Mouse (Mus musculus) gastrocnemius, postnatal 10 days (tissue): ENCODE measurements around the gene Ppp1r16b. TPM values are rescaled to one million over a fixed set of nuclear protein-coding genes. Genes with fewer than 3 reads are reported as not detected.

ENCODE experiments used
- DNase-seq: peaks from one replicate; pipeline ENCODE4 v3.0.0; 2021; ENCODE audit warnings: mixed read lengths
- total RNA-seq, 2 experiments: library from RNA; stranded (reverse); gene quantifications; 2 replicates each; pipeline ENCODE4 v1.2.3; 2021

The Ppp1r16b gene
- total RNA-seq, 2 experiments from 2014 or later, result 8.3 to 9.0 TPM

DNA sequence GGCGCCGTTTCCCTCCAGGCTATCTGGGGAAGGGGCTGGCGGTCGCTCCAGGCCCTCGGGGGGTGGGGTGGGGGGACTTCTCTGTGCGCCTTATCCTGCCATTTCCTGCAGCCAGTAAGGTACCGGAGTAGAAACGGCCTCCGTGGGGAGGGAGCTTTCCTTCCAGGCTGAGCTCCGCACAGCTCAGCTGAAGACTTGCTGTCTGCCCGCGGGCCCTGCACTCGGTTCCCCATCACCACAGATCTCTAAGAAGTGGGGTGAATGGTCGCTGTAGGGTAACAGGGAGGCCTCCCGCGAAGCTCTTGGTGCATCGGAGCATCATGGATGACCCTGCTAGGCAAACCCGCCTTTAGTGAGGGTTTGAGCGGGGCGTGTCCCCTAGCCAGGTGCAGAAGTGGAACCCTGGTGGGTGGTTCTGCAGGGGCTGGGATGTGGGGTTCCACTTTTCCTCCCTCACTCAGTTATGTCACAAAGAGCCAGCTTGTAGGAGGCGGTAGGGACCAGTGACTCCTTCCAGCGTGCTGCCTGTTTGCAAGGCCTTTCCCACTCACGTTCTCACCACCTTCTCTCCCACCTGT is 3.3 kb downstream of the Ppp1r16b start:
- DNase-seq, result no peak

DNA sequence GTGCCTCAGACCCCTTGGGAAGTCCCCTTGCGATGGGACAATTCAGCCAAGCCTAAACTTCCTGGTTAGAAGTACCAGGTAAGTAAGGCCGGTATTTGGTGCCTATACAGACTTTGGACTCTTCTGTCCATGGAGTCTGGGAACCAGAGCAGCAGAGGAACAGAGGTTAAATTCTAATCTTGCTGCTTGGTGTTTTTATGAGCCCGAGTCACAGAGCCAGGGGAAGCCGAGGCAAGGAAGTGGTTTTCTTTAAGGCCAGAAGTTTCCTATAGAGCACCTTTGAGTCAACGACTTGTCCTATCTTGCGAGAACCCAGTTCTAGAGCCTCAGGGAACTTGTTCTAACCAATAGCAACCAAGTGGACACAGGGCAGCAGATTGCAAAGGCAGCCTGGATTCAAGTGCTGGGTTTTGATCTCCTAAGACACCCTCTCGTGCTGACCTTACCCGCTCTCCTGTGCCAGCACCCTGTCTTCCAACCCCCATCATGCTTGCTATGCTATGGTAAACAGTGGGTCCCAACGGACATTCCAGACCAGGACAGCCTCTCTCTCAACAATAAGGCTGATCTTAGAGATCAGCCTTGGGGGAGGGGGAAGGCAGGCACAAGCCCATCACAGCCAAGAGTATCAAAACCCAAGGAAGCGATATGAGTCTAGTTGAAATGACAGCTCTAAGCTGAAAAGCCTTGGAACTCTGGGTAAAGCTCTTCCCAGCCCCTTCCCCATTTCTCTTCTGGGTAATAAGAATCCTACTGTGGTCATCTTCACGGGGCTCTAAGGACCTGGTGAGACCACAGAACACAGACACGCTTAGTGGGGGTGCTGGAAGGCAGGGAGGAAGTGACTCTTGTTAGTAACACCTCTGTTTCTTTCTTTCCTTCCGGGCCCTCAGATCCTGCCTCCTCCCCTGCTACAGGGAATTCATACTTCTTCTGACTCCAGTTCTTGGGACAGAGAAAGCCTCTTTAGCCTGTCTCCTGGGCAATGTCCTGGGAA is 4.3 kb downstream of the Ppp1r16b start:
- DNase-seq, result no peak

DNA sequence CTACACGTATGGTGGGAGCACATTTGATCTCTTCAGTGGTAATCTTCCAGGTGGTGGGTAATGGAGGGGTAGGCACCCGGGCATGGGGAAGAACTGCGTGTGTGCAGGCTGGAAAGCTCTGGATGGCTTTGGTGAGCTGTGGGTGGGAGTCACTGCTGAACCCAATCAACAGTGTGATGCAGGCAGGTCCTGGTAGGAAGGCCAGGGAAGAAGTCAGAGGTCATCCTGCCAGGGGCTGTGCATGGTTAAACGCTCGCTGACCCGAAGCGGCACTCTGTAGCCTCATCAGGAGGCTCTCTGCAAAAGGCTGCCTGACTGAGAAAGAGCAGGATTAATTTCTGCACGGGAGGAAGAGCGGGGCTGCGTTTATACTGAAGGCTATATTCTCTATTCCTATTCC is 5.4 kb downstream of the Ppp1r16b start:
- no peak for DNase-seq

DNA sequence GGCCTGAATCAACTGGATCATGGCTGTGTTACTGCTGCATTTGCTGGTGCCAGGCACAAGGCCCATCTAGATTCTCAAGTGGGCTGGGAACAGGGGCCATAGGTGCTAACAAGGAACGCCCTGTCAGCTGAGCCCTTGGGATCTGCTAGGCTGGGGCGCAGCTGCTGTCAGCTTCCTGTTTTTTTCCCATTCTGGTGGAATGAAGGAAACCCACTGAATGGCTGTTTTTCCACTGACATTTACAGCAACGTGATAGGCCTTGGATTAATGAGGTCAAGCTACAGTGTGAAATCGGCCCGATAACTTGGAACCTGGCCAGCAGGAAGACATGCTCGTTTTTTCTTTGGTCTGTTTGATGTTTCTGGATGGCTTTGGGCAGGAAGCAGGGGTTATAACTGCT is 7.6 kb downstream of the Ppp1r16b start:
- peak; percentile 36 for DNase-seq

DNA sequence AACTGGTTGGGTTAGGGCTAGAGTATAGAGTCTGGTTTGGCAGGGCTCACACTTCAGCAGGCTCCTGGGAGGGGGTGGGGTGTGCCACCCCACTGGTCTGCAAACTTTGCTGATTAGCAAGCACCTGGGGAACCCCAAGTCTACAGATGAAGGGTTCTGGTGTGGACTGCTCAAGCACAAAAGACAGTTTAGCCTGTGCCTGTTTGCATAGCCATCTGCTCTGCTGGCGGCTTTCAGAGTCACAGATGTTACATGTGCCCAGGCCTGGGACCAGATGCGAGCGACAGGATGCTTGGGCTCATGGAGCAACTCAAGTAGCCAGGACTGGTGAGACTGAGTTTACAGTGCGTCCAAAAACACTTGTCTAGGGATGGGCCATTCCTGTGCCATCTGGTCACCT is 8.3 kb downstream of the Ppp1r16b start:
- DNase-seq, result no peak

DNA sequence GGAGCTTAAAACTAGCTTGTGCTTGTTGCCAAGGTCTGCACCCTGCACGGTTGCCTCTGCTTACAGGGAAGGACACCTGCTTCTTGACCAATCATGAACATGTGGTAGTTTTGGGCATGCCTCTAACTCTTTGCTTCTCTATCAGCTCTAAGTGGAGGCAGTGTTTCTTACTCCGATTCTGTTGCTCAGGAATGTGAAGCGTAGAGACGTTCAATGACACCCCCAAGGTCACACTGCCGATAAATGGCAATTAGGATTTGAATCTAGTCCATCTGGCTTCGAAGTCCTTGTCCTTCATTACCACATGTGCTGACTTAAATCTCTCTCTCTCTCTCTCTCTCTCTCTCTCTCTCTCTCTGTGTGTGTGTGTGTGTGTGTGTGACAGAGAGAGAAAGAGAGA is 8.9 kb downstream of the Ppp1r16b start:
- DNase-seq, result no peak

DNA sequence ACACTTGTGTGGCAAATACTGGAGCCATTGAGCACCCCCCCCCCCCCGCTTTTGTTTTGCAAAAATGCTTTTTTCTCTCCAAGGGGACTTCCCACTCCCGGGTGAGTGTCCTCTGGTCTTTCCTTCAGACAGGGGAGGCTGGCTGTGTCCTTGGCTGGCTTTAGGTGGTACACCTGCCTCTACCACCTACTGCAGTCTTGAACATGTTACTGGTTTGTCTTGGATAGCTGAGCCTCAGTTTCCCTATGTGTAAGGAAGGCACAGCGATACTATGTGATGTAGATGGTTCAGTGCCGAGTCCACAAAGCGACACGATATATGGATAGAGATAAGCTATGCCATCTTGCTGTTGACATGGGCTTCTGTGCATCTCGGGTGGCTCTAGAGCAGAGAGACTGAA is 9.6 kb downstream of the Ppp1r16b start:
- DNase-seq, result no peak

DNA sequence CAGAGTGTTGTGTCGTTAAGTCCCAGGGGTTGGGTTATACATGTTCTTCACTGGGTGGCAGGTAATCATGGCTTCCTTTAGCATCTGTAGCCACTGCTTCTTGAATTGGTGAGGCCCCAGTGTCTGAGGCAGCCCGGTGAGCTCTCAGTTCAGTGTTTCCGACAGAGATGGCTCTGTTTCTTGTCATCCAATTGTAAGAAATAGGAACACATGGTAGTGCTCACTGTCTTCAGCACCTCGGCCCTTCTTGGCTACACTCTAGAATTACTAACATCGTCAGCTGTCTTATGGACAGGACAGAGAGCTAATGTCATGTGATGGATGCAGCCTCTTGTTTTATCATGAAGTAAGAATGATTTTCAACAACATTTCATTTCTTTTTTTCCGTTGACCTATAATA is 10.0 kb downstream of the Ppp1r16b start:
- no peak for DNase-seq

DNA sequence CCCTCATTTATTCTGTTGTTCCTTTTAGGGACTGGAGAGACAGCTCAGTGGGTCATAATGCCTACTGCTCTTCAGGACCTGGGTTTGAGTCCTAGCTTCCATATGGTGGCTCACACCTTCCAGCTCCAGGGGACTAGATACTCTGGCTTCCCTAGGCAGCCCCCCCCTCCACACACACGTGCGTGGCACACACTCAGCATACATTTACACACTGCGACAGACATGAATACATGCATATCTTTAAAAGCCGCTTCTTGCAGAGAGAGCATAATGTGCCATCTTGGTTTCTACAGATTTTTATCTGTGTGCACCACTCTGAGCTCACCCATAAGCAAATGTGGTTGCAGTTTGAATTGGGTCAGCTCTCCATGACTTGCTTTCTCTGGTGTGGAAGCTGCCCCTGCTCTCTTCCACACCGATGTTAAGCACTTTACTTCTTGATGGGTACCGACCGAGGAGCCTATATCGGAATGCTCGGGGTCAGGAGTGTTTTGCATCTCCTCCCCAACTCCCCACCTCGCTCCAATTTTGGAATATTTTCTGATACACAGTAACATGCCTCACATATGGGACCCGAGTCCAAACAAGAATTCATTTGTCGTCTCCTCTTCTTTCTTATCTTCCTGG is 10.8 kb downstream of the Ppp1r16b start:
- DNase-seq, result no peak

DNA sequence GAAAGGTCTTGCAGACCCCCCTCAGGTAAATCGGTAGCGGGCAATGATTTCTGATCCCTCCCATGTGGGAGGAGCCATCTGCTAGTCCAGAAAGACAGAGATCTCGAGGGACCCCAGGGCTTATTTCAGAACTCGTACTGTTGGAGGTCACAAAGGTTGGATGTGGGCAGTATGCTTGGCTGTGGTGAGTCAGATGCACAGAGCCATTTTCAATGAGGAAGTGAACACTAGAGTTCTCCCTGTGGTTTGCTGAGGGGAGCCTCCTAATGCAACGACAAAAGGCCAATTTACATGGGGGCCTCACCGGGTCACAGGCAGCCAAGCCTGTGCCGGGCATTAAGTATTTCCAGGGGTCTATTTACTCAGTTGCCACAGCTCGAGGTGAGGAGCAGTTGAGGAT is 12.7 kb downstream of the Ppp1r16b start:
- no peak for DNase-seq

DNA sequence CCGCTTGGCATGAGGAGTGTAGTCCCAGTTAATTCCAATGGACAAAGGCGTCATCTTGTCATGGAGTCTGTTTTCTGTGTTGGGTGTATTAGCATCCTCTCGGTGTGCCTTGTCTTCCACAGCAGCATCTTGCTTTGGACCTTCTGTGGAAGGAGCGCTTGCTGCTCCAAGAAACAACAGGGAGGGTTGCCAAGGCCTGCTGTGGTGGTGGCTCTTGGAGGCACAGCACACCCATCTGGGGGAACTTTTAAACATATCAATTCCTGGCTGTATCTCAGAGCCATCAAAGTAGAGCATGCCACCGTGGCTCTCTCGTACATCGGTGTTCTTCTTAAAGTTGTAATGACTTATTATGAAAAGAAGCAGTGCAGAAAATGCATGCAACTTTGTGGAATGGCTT is 13.9 kb downstream of the Ppp1r16b start:
- DNase-seq, result no peak

DNA sequence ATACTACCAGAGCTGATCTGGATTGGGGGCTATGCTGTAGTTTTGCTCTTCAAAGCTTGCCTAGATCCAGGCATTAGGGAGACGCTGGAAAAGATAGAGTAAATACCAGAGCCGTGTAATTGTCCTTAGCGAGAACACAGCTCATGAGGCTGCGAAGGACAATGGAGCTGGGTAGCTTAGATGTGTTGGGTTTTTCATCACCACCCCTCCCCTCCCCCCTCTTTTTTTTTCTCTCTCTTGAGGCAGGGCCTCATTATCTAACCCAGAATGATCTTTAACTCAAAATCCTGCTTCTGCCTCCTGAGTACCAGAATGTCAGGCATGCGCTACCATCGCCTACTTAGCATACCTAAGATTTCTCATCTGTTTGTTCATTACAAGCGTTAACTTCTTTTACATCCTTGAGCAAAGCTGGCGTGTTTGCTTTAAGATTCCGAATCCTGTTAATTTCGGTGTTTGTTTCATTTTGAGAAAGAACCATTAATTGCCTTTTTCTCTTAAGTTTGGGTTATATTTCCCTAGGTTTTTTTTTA is 15.2 kb downstream of the Ppp1r16b start:
- no peak for DNase-seq

DNA sequence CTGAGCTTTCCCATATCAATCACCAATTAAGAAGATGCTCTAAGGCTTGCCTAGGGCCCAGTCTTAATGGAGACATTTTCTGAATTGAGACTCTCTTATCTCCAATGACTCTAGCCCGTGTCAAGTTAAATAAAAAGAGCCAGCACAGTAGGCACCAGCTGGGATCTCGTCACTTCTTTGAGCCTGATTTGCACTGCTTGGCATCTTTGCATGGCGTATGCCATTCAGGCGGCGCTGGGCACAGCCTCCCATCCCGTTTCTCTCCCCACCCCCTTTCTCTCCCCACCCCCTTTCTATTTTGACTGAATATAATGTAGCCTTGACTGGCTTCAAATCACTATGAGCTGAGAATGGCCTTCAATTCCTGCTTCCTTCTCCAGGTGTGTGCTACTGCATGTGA is 16.5 kb downstream of the Ppp1r16b start:
- DNase-seq, result no peak

DNA sequence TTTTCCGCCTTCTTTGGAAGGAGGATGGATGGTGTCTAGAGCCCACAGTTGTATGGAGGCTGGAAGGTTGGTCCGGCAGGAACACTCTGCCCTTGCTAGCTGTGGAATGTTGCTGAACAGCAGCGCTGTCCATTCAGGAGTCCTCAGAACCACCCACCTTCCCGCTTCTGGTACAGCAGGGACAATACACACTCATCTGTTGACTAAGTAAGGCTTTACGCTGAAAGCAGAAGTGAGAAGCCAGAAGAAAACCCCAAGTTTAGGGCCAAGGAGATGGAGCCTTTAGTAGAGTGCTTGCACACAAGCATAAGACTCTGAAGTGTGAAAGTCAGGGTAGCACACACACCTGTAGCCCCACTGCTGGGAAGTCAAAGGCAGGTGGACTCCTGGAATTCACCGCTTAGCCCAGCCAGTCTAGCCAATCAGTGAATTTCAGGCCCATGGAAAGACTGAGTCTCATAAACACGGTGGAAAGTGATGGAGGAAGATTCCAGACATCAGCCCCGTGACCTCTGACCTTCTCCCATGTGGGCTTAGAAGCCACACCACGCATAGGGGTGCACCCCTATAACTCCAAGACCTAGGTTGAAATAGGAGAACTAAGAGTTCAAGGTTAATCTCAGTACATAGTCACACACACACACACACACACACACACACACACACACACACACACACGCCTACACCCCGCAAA is 17.3 kb downstream of the Ppp1r16b start:
- DNase-seq, result no peak

DNA sequence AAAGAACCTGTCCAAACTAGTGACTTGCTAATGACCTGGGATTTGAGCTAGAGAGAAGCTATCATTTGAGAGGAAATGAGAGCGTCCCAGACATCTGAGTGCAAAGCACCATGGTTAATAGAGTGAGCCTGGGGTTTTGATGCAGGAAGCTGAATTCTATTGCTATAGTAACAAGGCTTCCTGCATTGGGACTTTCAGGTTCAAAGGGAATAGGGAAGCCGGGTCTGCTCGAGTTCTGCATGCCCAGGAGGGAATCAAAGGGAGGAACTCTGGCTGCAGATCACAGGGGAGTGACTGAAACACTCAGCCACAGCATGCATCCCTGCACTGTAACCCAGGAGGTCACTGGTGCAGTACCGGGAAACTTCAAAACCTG is 17.8 kb downstream of the Ppp1r16b start:
- DNase-seq, result no peak

DNA sequence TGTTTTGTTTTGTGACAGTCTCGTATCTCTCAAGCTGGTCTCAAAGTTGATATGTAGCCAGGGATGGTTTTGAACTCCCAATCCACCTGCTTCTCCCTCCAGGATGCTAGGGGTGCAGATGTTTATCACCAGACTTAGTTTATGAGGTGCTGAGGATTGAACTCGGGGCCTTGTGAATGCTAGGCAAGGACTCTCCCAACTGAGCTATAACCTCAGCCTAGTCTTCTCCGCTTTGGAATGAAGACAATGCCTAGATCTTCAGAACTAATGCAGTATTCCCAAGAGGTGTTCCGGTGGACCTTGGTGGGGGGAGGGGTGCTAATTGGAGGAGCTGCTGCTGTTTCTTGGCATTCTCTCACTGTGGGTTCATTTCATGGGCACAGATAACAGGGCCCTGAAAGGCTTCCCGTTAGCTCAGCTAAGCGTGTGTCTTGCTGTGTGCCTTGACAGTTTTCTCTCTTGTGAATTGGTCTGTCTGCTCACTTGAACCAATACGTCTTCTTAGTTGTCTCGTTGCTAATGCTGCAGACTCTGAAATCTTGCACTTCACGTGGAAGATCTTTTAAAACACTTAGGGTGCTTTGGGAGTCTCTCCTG is 19.1 kb downstream of the Ppp1r16b start:
- no peak for DNase-seq

DNA sequence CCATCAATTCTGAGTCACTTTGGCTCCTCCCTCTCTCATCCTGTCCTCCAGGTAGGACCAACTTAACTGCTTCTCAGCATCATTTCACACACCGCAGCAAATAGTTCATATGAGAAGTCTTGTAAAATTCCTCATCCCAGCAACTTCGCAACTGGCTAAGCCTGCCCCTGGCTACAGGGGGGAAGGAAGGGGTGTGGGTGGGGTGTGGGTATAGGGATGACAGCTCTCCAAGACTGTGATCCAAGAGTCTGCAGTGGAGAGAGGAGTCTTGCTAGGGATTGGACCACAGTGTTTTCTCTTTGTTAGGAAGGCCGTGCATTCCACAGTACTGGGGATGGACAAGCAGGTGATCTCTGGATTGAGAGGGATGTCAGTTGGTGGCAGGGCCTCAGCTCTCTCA is 19.7 kb downstream of the Ppp1r16b start:
- no peak for DNase-seq

DNA sequence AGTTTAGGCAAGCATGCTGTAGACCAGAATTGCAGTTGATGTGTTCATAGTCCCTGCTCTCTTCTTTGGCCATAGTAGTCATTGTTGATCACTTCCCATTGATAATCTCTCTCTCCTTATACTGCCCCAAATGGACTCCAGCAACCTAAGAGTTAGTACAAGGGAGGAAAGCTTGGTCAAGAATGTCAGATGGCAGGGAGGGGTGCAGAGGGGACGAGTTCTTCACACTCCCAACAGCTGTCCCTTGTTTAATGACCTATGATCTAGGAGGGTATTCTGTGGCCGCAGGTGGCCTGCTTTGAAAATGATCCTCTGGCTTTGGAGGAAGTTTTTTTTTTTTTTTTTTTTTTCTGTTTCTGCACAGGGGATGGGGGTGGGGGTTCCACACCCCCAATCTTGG is 21.2 kb downstream of the Ppp1r16b start:
- DNase-seq, result no peak

DNA sequence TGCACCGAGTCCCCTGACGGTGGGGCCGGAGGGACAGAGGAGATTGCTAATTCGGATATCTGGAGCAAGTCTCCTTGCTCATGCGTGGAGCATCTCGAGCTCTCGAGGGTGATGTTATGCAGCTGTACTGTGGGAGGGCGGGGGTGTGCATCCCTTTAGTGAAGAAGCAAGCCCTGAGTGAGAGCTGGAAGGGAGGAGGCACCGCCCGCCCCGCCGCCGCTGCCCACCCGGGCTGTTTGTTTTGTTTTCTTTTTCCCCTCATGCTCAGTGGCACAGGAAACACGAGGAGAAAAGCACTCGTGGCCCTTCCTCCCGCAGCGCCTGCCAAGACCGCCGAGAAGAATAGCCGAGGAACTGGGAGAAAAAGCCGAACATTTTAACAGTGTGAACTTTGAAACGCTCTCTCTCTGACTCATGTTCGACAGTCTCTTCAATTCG is 22.6 kb downstream of the Ppp1r16b start:
- peak; percentile 20 for DNase-seq

DNA sequence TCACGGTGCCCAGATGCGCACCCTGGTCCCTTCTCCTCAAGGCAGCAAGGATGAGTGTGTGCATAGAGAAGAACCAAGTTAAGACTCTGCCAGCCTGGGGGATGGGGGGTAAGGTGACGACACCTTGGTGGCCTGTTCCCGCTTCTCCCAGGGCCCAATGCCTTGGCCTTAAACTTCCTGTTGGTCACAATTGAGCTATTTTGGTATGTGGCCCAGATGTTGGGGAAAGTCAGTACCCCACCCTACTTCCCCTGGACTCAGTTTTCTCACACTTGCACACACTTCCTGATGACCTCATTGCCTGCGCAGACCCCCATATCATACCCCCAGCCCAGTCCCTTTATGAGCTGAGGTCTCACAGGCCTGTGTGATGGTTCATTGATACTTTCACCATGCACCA is 23.9 kb downstream of the Ppp1r16b start:
- DNase-seq, result no peak

DNA sequence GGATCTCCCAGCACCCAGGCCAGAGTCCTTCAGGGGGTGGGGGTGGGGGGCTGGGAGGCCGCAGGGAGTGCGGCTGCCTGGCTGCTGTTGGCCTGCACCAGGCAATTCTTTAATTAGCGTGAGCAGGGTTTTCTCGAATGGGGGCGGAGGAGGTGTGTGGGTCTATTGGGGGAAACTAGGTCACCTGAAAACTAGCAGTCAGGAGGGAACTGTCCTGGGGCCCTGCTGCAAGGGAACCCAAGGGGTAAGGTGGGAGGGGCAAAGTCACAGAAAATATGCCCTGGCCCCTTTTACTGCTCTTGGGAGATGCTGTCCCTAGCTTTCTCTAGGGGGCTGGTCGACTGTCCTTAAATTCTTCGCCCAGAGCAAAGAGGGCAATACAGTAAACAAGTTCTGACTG is 24.4 kb downstream of the Ppp1r16b start:
- no peak for DNase-seq

DNA sequence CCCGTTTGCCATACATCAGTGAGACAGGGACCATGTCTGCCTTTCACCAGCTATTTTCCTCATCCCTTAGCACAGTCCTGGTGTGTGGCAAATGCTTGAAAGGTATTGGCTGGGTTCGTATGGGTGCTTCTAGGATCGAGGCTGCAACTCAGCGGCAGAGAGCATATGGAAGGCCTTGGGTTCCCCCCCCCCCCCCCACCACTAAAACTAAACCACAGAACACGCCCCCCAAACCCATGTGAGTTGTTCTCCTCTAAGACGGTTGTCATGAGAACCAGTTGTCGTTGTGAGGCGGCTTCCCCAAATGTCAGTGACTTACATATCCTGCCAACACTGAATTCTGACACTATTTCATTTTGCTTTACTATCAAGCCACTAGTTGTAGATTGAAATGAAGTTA is 24.9 kb downstream of the Ppp1r16b start:
- no peak for DNase-seq
